Mouse (Mus musculus): Measurements from ENCODE around the gene Rab6a. TPM values are rescaled to one million over a fixed set of nuclear protein-coding genes. Genes with fewer than 3 reads are reported as not detected.

Rab6a gene
- total RNA-seq, 2 experiments from 2014 or later: 68.5 to 79.0 TPM

GRCm38 (mm10) chr7:100678948-100679880 is 72.0 kb downstream of the Rab6a start:
- no peak for DNase-seq (ENCODE audit: low spot score in 2 of 2)

- no peak for DNase-seq (ENCODE audit: low spot score in 2 of 2)
Measured at GRCm38 (mm10) chr7:100681132-100681531, 73.9 kb downstream of the Rab6a start.

- no peak for DNase-seq (ENCODE audit: low spot score in 2 of 2)
Measured at GRCm38 (mm10) chr7:100683241-100683640, 76.0 kb downstream of the Rab6a start.

GRCm38 (mm10) chr7:100684081-100684480 is 76.9 kb downstream of the Rab6a start:
- DNase-seq (ENCODE audit: low spot score in 2 of 2): no peak

DNA sequence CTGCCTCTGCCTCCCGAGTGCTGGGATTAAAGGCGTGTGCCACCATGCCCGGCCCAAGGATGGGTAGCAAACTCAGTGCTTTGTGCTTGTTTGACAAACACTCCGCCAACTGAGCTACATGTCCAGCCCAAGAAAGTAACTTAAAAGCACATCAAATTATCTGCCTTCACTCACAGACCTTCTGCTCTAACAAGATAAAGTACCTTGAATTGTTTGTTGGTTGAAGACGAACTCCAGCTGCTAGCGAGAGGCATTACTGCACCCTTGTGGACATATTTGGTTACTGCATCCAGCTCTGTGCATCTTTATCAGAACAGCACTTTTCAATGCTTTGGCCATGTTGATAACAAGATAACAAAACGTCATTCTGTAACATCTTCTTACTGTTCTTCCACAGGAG is 77.3 kb downstream of the Rab6a start:
- no peak for DNase-seq (ENCODE audit: low spot score in 2 of 2)

DNA sequence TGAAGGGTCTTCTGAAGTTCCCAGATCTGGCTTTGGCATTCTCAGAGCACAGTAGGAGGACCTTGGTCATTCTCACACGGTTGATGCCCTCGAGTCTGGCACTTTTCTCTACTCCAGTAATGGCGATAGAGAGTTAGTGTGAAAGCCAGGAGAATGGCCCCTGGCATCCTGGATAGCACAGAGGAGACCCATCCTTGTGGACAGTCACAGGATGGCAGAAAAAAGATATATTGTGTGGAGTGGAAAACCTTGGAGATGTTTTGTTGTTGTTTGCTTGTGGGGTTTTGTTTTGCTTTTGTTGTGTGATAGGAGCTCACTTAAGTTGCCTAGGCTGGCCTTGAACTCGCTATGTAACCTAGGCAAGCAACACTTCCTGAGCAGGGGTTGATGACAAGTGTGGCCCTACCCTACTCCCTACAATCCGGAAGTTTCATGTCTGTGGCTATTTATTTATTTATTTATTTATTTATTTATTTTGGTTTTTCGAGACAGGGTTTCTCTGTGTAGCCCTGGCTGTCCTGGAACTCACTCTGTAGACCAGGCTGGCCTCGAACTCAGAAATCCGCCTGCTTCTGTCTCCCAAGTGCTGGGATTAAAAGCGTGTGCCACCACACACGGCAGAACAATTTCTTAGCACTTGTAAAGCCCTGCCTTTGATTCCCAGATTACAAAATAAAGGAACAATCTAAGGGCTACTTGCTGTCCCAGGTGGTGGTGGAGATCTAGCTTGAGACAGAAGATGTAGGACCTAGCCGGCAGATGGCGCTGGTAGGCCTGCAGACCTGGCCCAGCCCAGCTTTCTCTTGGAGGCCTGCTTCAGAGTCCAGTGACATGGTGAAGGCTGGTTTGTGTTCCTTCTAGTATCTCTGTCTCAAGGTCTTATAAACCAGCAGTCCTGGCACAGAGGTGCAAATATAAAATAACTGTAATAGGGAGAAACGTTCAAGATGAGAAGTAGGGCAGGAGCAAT is 78.1 kb downstream of the Rab6a start:
- DNase-seq (ENCODE audit: low spot score in 2 of 2): peak; percentile 42 to 54

DNA sequence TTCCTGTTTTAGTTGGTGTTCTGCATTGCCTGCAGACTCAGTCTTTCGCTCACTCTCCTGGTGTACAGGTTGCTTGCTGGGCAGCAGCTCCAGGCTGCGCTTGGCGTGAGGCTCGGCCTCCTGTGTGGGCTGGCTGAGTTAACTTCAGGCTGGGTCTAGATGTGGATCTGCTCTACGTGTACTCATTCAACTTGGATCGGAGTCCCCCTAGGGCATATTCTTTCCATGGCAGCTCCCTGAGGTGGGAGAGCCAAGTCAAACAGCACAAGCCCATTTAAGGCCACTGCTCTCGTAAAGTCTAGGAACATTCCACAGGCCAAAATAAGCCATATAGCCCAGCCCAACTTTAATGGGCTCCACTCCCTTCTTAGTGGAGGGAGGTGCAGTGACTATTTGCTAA is 81.3 kb downstream of the Rab6a start:
- DNase-seq (ENCODE audit: low spot score in 2 of 2): no peak

Other genes with a start within 250 kb of the Rab6a start
- 10 to 100 TPM; 22.1 to 26.2 TPM for gene C2cd3, start 235.2 kb upstream of the Rab6a start, total RNA-seq (2021)
- 10 to 100 TPM; 46.5 to 48.8 TPM for gene Ppme1, start 235.1 kb upstream of the Rab6a start, total RNA-seq (2021)
- gene Ucp3, start 134.4 kb upstream of the Rab6a start, total RNA-seq (2021): 1 to 10 TPM; 2.7 to 3.6 TPM
- gene Ucp2, start 114.1 kb upstream of the Rab6a start, total RNA-seq (2021): 100 to 1,000 TPM; 344 to 355 TPM
- under 1 TPM in 1 of 2 experiments, not detected in 1; 0.23 TPM for gene Dnajb13, start 92.5 kb upstream of the Rab6a start, total RNA-seq (2021)
- gene Coa4, start 70.3 kb upstream of the Rab6a start, total RNA-seq (2021): 10 to 100 TPM in 1 of 2 experiments, 1 to 10 TPM in 1; 9.8 to 11.0 TPM
- 10 to 100 TPM; 64.5 to 67.5 TPM for gene Mrpl48, start 891 bp downstream of the Rab6a start, total RNA-seq (2021)
- gene Plekhb1, start 55.0 kb downstream of the Rab6a start, total RNA-seq (2021): 10 to 100 TPM in 1 of 2 experiments, 1 to 10 TPM in 1; 8.7 to 10.1 TPM
- 10 to 100 TPM; 72.3 to 87.5 TPM for gene Fam168a, start 99.2 kb downstream of the Rab6a start, total RNA-seq (2021)

All from adrenal gland, postnatal 4 days (tissue).